Mouse (Mus musculus): ENCODE data around the gene Atxn7l3. TPM values are rescaled to one million over a fixed set of nuclear protein-coding genes. Genes with fewer than 3 reads are reported as not detected.

Gene Atxn7l3
- total RNA-seq, 1 experiment: 60.4 TPM

DNA sequence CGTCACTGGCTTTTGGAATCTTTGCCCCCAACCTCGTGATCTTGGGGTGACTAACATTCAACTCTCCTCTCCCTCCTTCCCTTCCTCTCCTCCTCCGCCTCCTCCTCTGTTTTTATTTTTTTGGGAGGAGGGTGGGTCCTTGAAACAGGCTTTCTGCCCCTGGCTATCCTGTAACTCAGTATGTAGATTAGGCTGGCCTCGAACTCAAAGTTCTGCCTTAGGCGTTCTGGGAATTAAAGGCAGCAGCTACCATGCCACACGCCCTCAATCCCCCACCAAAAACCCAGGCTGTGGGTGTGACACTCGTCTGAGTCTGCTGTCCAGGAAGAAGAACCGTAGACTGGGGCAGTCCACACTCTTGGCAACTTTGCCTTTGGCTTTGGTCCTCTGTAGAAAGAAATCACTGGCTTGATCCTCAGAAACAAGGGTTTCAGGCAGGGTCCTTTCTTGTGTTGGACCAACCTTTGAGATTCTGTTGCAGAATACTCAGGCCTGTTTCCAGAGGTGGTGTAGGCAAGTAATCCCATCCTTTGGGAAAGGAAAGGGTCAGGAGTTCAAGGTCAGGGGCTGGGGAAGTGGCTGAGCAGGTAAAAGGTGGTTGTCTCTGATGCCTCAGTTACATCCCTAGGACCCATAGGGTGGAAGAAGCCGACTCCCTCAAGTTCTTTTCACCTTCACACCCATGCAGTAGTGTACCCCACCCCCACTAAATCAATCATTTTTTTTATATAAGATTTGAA lies 46.9 kb downstream of the Atxn7l3 start:
- peak; percentile 54; the same call in 1 of the 2 replicates for TF ChIP-seq ZNF384 (IDR thresholded peaks at IDR 0.05; ENCODE audit: low read depth, low read length)
- no peak for TF ChIP-seq ZC3H11A (IDR thresholded peaks at IDR 0.05; ENCODE audit: borderline replicate concordance, low read depth, low read length)
- no peak for TF ChIP-seq CHD2 (IDR thresholded peaks at IDR 0.05; ENCODE audit: low read depth, low read length)
- no peaks in the 10 kb centered on the region for H3K9me3 ChIP-seq (ENCODE audit: control insufficient read depth, insufficient read depth, low read depth, low read length)
- peaks cover 19% of the 10 kb centered on the region for H3K36me3 ChIP-seq (ENCODE audit: control insufficient read depth, insufficient read depth, low read length, poor library complexity, severe bottlenecking)
- in situ Hi-C loops (cut with MboI; ENCODE audit: low sequenced_read_pairs in 2 of 2, unreplicated experiment in 2 of 2): no loop called here
- peak; percentile 79 for DNase-seq (ENCODE audit: low read depth, low spot score)
- H3K4me1 ChIP-seq (ENCODE audit: control insufficient read depth in 2 of 2, insufficient read depth in 2 of 2, low read length in 2 of 2, poor library complexity in 1 of 2): peaks cover 11 to 19% of the 10 kb centered on the region in 2 experiments
- peak overlapping the region; percentile 74 to 81 for H3K4me3 ChIP-seq (ENCODE audit: insufficient read depth in 1 of 2, low read depth in 1 of 2, low read length in 2 of 2, poor library complexity in 1 of 2, severe bottlenecking in 1 of 2)
- H3K9ac ChIP-seq (ENCODE audit: insufficient read depth, low read depth, low read length, poor library complexity, severe bottlenecking): peak overlapping the region; percentile 90
- peak overlapping the region; percentile 90 for H3K27ac ChIP-seq (ENCODE audit: insufficient read depth, low read depth, low read length, poor library complexity, severe bottlenecking)

DNA sequence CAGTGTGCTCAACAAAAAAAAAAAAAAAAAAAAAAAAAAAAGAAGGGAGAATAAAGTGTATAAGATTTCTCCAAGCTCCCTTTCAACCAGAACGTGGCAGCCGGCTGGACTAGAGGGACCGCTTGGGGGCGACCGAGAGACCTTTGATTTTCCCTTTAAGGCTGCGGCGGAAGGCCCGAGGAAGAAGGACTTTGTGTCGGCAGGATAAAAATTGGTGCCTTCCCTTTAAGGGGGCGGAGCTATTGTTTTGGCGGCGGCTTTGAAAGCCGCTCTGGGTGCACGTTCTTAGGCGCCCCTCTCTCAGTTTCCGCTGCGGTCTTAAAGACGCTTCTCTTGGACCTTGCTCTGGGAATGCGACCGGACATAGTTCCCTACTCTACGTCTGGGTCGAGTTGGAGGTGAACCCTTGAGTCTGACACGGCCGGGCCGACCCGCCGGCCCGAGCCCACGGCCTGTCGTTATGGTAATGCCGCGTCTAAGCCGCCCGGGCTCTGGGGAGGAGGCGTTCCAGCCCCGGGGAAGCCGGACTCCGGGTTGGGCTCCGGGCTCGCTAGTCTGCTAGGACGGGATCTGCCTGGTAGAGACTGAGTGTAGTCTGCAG lies 47.7 kb downstream of the Atxn7l3 start, which contains the start of gene BC030867:
Gene BC030867, plus strand, starts transcription at position 253 of the 601 bp plus-strand sequence.
- in situ Hi-C loops (cut with MboI; ENCODE audit: low sequenced_read_pairs in 2 of 2, unreplicated experiment in 2 of 2): no loop called here
- TF ChIP-seq CHD2 (IDR thresholded peaks at IDR 0.05; ENCODE audit: low read depth, low read length) (no peak), ZNF384 (IDR thresholded peaks at IDR 0.05; ENCODE audit: low read depth, low read length) (peak; percentile 88)
- H3K4me3 ChIP-seq (ENCODE audit: insufficient read depth in 1 of 2, low read depth in 1 of 2, low read length in 2 of 2, poor library complexity in 1 of 2, severe bottlenecking in 1 of 2): peak within 1 kb of the TSS; percentile 74 to 81
- peaks cover 11 to 18% of the 10 kb centered on the region in 2 experiments for H3K4me1 ChIP-seq (ENCODE audit: control insufficient read depth in 2 of 2, insufficient read depth in 2 of 2, low read length in 2 of 2, poor library complexity in 1 of 2)
- no peaks in the 10 kb centered on the region for H3K9me3 ChIP-seq (ENCODE audit: control insufficient read depth, insufficient read depth, low read depth, low read length)
- H3K9ac ChIP-seq (ENCODE audit: insufficient read depth, low read depth, low read length, poor library complexity, severe bottlenecking): peak within 1 kb of the TSS; percentile 90
- H3K36me3 ChIP-seq (ENCODE audit: control insufficient read depth, insufficient read depth, low read length, poor library complexity, severe bottlenecking): peaks cover 15% of the 10 kb centered on the region
- H3K27ac ChIP-seq (ENCODE audit: insufficient read depth, low read depth, low read length, poor library complexity, severe bottlenecking): peak within 1 kb of the TSS; percentile 90
- peak; percentile 99 for DNase-seq (ENCODE audit: low read depth, low spot score)

DNA sequence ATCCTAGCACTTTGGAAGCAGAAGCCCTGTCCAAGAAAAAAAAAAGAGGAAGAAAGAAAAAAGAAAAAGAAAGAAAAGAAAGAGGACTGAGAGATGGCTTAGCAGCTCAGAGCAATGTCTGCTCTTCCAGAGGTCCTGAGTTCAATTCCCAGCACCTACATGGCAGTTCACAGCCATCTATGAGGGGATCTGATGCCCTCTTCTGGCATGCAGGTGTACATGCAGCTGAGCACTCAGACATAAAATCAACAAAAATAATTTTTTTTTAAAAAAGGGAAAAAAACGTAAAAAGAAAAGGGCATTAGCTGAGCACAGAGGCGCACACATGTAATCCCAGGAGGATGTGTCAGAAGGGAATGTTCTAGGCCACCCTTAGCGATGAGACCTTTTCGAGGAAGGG lies 49.6 kb downstream of the Atxn7l3 start:
- H3K4me1 ChIP-seq (ENCODE audit: control insufficient read depth in 2 of 2, insufficient read depth in 2 of 2, low read length in 2 of 2, poor library complexity in 1 of 2): peaks cover 11 to 17% of the 10 kb centered on the region in 2 experiments
- in situ Hi-C loops (cut with MboI; ENCODE audit: low sequenced_read_pairs in 2 of 2, unreplicated experiment in 2 of 2): no loop called here
- H3K36me3 ChIP-seq (ENCODE audit: control insufficient read depth, insufficient read depth, low read length, poor library complexity, severe bottlenecking): peaks cover 8% of the 10 kb centered on the region
- DNase-seq (ENCODE audit: low read depth, low spot score): no peak
- H3K9me3 ChIP-seq (ENCODE audit: control insufficient read depth, insufficient read depth, low read depth, low read length): no peaks in the 10 kb centered on the region
- H3K4me3 ChIP-seq (ENCODE audit: insufficient read depth in 1 of 2, low read depth in 1 of 2, low read length in 2 of 2, poor library complexity in 1 of 2, severe bottlenecking in 1 of 2): no peak overlapping the region
- TF ChIP-seq ZNF384 (IDR thresholded peaks at IDR 0.05; ENCODE audit: low read depth, low read length) (0 out of 2 replicates have a peak, but pooled peaks have one; percentile 43), ZC3H11A (IDR thresholded peaks at IDR 0.05; ENCODE audit: borderline replicate concordance, low read depth, low read length) (no peak), MAFK (IDR thresholded peaks at IDR 0.05; ENCODE audit: insufficient read depth, low read depth, low read length) (no peak), HCFC1 (IDR thresholded peaks at IDR 0.05; ENCODE audit: borderline replicate concordance, insufficient read depth, low read length) (no peak)
- no peak overlapping the region for H3K27ac ChIP-seq (ENCODE audit: insufficient read depth, low read depth, low read length, poor library complexity, severe bottlenecking)
- H3K9ac ChIP-seq (ENCODE audit: insufficient read depth, low read depth, low read length, poor library complexity, severe bottlenecking): no peak overlapping the region

DNA sequence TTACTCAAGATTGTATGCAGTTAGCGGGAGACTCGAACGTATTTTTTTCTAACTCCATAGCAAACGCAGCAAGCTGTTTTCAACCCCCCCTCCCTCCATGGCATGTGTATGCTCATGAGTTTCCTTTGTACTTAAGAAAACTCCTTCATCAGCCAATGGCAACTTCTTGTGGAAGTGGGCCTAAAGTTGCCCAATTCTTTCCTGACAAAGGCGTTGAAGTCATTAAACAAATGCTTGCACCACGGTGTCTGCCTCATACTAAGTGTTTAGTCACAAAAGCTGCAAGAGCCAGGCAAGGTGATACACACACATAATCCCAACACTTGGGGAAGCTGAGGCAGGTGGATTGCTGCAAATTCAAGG lies 50.2 kb downstream of the Atxn7l3 start:
- in situ Hi-C loops (cut with MboI; ENCODE audit: low sequenced_read_pairs in 2 of 2, unreplicated experiment in 2 of 2): no loop called here
- H3K9ac ChIP-seq (ENCODE audit: insufficient read depth, low read depth, low read length, poor library complexity, severe bottlenecking): no peak overlapping the region
- no peak for DNase-seq (ENCODE audit: low read depth, low spot score)
- H3K9me3 ChIP-seq (ENCODE audit: control insufficient read depth, insufficient read depth, low read depth, low read length): no peaks in the 10 kb centered on the region
- peaks cover 11 to 15% of the 10 kb centered on the region in 2 experiments; a peak in 3 of 4 replicates for H3K4me1 ChIP-seq (ENCODE audit: control insufficient read depth in 2 of 2, insufficient read depth in 2 of 2, low read length in 2 of 2, poor library complexity in 1 of 2)
- TF ChIP-seq ZNF384 (IDR thresholded peaks at IDR 0.05; ENCODE audit: low read depth, low read length): no peak
- H3K4me3 ChIP-seq (ENCODE audit: insufficient read depth in 1 of 2, low read depth in 1 of 2, low read length in 2 of 2, poor library complexity in 1 of 2, severe bottlenecking in 1 of 2): no peak overlapping the region
- H3K36me3 ChIP-seq (ENCODE audit: control insufficient read depth, insufficient read depth, low read length, poor library complexity, severe bottlenecking): peaks cover 4% of the 10 kb centered on the region; the same call in 1 of the 2 replicates
- H3K27ac ChIP-seq (ENCODE audit: insufficient read depth, low read depth, low read length, poor library complexity, severe bottlenecking): no peak overlapping the region
